Mouse (Mus musculus) left cerebral cortex, postnatal 36 days (tissue): Measurements from ENCODE around the gene Gtf2e1. TPM values are rescaled to one million over a fixed set of nuclear protein-coding genes. Genes with fewer than 3 reads are reported as not detected.

Experiments
- DNase-seq, 2 experiments: peaks; one replicate each; pipeline ENCODE4 v3.0.0; 2021 to 2022; ENCODE audit warnings: low spot score in 2 of 2, mixed read lengths in 1 of 2
- intact Hi-C: fragments of 180-260 bp; cut with DNase I; formaldehyde crosslinking; loops from one replicate; pipeline ENCODE4 v1.15.1; 2025
- total RNA-seq, 2 experiments: library from RNA; stranded (reverse); gene quantifications; 2 replicates each; pipeline ENCODE4 v1.2.3; 2021

Gene Gtf2e1
- total RNA-seq, 2 experiments from 2014 or later = 14.1 to 16.7 TPM

GRCm38 (mm10) chr16:37552824-37553223 is 13.2 kb upstream of the Gtf2e1 start:
- no peak for DNase-seq
- intact Hi-C loops = no loop called here

GRCm38 (mm10) chr16:37550981-37551380 is 11.4 kb upstream of the Gtf2e1 start:
- intact Hi-C loops = no loop called here
- DNase-seq = no peak

- no peak for DNase-seq
- intact Hi-C loops = no loop called here
Measured at GRCm38 (mm10) chr16:37550266-37550665, 10.7 kb upstream of the Gtf2e1 start.

- DNase-seq = no peak
- intact Hi-C loops = no loop called here
Measured at GRCm38 (mm10) chr16:37546312-37546711, 6.7 kb upstream of the Gtf2e1 start.

- no peak for DNase-seq
- intact Hi-C loops = no loop called here
Measured at GRCm38 (mm10) chr16:37540776-37541175, 1.2 kb upstream of the Gtf2e1 start.

- intact Hi-C loops = loop anchor here (5.0 kb wide), 1 partner anchor 98 kb away; no protein-coding TSS in a partner anchor
- no peak for DNase-seq
Measured at GRCm38 (mm10) chr16:37539240-37539610, 364 bp downstream of the Gtf2e1 start.

- no peak for DNase-seq
- intact Hi-C loops = no loop called here
Measured at GRCm38 (mm10) chr16:37533369-37534068, 6.1 kb downstream of the Gtf2e1 start.

- DNase-seq = no peak
- intact Hi-C loops = no loop called here
Measured at GRCm38 (mm10) chr16:37532046-37532445, 7.5 kb downstream of the Gtf2e1 start.

GRCm38 (mm10) chr16:37530170-37530569 is 9.4 kb downstream of the Gtf2e1 start:
- no peak for DNase-seq

GRCm38 (mm10) chr16:37526688-37527223 is 12.8 kb downstream of the Gtf2e1 start:
- intact Hi-C loops = no loop called here
- DNase-seq = no peak

More at GRCm38 (mm10) chr16:37530170-37530569, 9.4 kb downstream of the Gtf2e1 start:
- intact Hi-C loops = no loop called here

GRCm38 (mm10) chr16:37525121-37525520 is 14.5 kb downstream of the Gtf2e1 start:
- intact Hi-C loops = no loop called here
- no peak for DNase-seq

GRCm38 (mm10) chr16:37522100-37522697 is 17.4 kb downstream of the Gtf2e1 start:
- intact Hi-C loops = no loop called here
- DNase-seq = no peak

GRCm38 (mm10) chr16:37520190-37521040 is 19.2 kb downstream of the Gtf2e1 start:
- intact Hi-C loops = no loop called here
- no peak for DNase-seq

- intact Hi-C loops = no loop called here
- DNase-seq = no peak
Measured at GRCm38 (mm10) chr16:37519721-37520120, 19.9 kb downstream of the Gtf2e1 start.

- DNase-seq = no peak
- intact Hi-C loops = no loop called here
Measured at GRCm38 (mm10) chr16:37518662-37519061, 20.9 kb downstream of the Gtf2e1 start.

GRCm38 (mm10) chr16:37517596-37518211 is 21.9 kb downstream of the Gtf2e1 start:
- intact Hi-C loops = no loop called here
- no peak for DNase-seq

- DNase-seq = no peak
- intact Hi-C loops = no loop called here
Measured at GRCm38 (mm10) chr16:37516376-37516993, 23.1 kb downstream of the Gtf2e1 start.

GRCm38 (mm10) chr16:37514644-37515043 is 24.9 kb downstream of the Gtf2e1 start:
- DNase-seq = no peak
- intact Hi-C loops = no loop called here

- intact Hi-C loops = no loop called here
- no peak for DNase-seq
Measured at GRCm38 (mm10) chr16:37511489-37511888, 28.1 kb downstream of the Gtf2e1 start.
